8 mouse cellular contexts compared by ENCODE assay signal in the genomic region with DNA sequence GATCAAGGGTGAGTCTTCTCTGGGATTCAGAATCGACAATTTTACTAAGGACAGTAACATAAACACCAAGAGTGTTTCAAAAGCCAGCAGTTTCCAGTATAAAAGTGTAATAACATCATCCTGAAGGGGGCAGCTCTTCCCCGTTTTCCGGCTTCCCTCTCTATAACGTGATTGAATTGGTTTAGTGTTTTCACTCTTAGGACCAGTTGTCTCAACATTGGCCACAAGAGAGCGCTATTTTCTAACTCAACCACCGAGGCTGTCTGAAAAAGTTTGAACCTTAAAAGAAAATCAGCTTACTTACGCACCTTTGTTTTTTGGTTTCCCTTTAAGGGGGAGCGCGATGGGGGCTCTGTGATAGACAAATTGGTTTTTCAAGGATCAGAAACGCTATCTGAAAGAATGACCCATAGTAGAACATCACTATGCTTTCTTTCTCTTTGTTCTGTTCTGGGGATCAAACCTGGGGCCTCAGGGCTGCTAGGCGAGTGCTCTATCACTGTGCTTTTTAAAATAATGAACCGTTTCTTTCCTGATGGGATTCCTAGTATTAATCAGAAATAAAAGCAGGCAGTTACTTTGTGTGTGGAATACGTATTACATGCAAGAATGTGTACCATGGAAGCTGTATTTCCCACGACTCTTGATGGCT. TPM values are rescaled to one million over a fixed set of nuclear protein-coding genes. Genes with fewer than 3 reads are reported as not detected.
DNase-seq lines count a peak whose midpoint lies in the region; ATAC-seq and TF ChIP-seq lines count a peak whose summit lies in the region.

No protein-coding gene starts in this region.

- DNase-seq in MEL-GATA-1-ER (ENCODE audit: extremely low read depth, low read depth), result peak; percentile 79
- DNase-seq in cerebellum, adult 9-10 months, result peak; percentile 76
- DNase-seq in hindbrain, embryonic 10.5 days (ENCODE audit: low spot score), result peak; percentile 74
- peak; percentile 70 to 82 for DNase-seq in layer of hippocampus, adult 8-10 months (ENCODE audit: low spot score in 2 of 2)
- peak; percentile 45 for DNase-seq in lung, adult 2 months
- DNase-seq in thymus, postnatal 0 days (ENCODE audit: low spot score), result peak; percentile 94

- H3K36me3 ChIP-seq in hindbrain, embryonic 10.5 days, result no peaks in the 10 kb centered on the region

- H3K9me3 ChIP-seq in hindbrain, embryonic 10.5 days, result no peaks in the 10 kb centered on the region

- no peak for TF ChIP-seq POLR2A in lung, adult 2 months (IDR thresholded peaks at IDR 0.05; ENCODE audit: borderline replicate concordance, extremely low read depth, low read depth, low read length)

- peaks cover 9% of the 10 kb centered on the region; the same call in 1 of the 2 replicates for H3K27me3 ChIP-seq in hindbrain, embryonic 10.5 days (ENCODE audit: insufficient read depth, poor library complexity, severe bottlenecking)

- H3K4me3 ChIP-seq in hindbrain, embryonic 10.5 days, result no peak overlapping the region
- H3K4me3 ChIP-seq in lung, adult 2 months (replicated peaks; ENCODE audit: extremely low read depth, low read depth, low read length), result no peak overlapping the region

- peak; percentile 25; the same call in 1 of the 2 replicates for TF ChIP-seq CTCF in lung, adult 2 months (IDR thresholded peaks at IDR 0.05; ENCODE audit: insufficient read depth, low read length)

- ATAC-seq in frontal cortex, adult (ENCODE audit: low TSS enrichment), result peak; percentile 98
- peak; percentile 91 for ATAC-seq in neutrophil, adult 5-6 weeks (ENCODE audit: extremely low read depth, insufficient number of reproducible peaks, low FRiP score, poor library complexity, severe bottlenecking)

- 24% methylated on average over 14 of the region's 14 CpGs for WGBS in hindbrain, embryonic 10.5 days
- 17% methylated on average over 14 of the region's 14 CpGs for WGBS in lung, adult 2 months

- H3K4me1 ChIP-seq in hindbrain, embryonic 10.5 days (replicated peaks), result peaks cover 8% of the 10 kb centered on the region; the same call in 1 of the 2 replicates
- no peaks in the 10 kb centered on the region for H3K4me1 ChIP-seq in lung, adult 2 months (ENCODE audit: control insufficient read depth, insufficient read depth, low read length)

- H3K27ac ChIP-seq in hindbrain, embryonic 10.5 days, result no peak overlapping the region

RNA-seq across cellular contexts. Expression of a gene that starts 18.2 kb away (rescaled TPM):
- 9.7 and 15.7 TPM in 2 replicates for polyA plus RNA-seq in hindbrain, embryonic 10.5 days (2016; fragmentation: Nextera tagmentation; extraction: Ambion mirVana)
- total RNA-seq in layer of hippocampus, adult 8-10 months (2022), result 1 to 10 TPM; 3.7 to 4.3 (median 3.9) TPM
- 0.49 and 0.61 TPM in 2 replicates for polyA plus RNA-seq in lung, adult 2 months (2012; rRNA removed)
- 0.47 and 1.4 TPM in 2 replicates for total RNA-seq in neutrophil, adult 5-6 weeks (2017)
- 7.9 and 10.4 TPM in 2 replicates for polyA plus RNA-seq in thymus, postnatal 0 days (2015; fragmentation: Nextera tagmentation; extraction: Ambion mirVana)
